Mouse (Mus musculus) megakaryocyte, embryonic 14.5 days (primary cell): Measurements from ENCODE around the gene Prkcz.

ENCODE experiments used
- FLI1 ChIP-seq: IDR thresholded peaks from 2 replicates; pipeline ENCODE4 v1.6.1; 2012; ENCODE audit warnings: low read length, inconsistent platforms, mixed read lengths
- GATA1 ChIP-seq: IDR thresholded peaks from 3 replicates; pipeline ENCODE4 v1.6.1; 2012; ENCODE audit warnings: mixed read lengths, low read length, inconsistent platforms, borderline replicate concordance

- TF ChIP-seq GATA1, result no peak
- no peak for TF ChIP-seq FLI1
Observed at GRCm38 (mm10) chr4:155356354-155356753, 4.8 kb downstream of the Prkcz start.
